Mouse (Mus musculus) heart, embryonic 10.5 days (tissue): ENCODE measurements around the gene Scn1b. TPM values are rescaled to one million over a fixed set of nuclear protein-coding genes. Genes with fewer than 3 reads are reported as not detected.

ENCODE experiments used
- DNase-seq: peaks from one replicate; pipeline ENCODE4 v3.0.0-alpha.2; 2017; ENCODE audit warnings: low spot score
- H3K27ac ChIP-seq: fragments of 300-500 bp; sonication (generic); 2 replicates; pipeline ENCODE4 v1.5.1; 2016; ENCODE audit warnings: mild to moderate bottlenecking
- H3K27me3 ChIP-seq: fragments of 300-500 bp; sonication (generic); 2 replicates; pipeline ENCODE4 v1.6.1; 2016; ENCODE audit warnings: mild to moderate bottlenecking; ENCODE audit not compliant: poor library complexity, insufficient read depth, severe bottlenecking
- H3K36me3 ChIP-seq: fragments of 300-500 bp; sonication (generic); 2 replicates; pipeline ENCODE4 v1.6.1; 2016; ENCODE audit warnings: mild to moderate bottlenecking, moderate library complexity
- H3K4me1 ChIP-seq: fragments of 300-500 bp; sonication (generic); 2 replicates; pipeline ENCODE4 v1.6.1; 2016; ENCODE audit warnings: mild to moderate bottlenecking
- H3K4me3 ChIP-seq: fragments of 300-500 bp; sonication (generic); 2 replicates; pipeline ENCODE4 v1.5.1; 2016; ENCODE audit warnings: mild to moderate bottlenecking, moderate library complexity
- H3K9me3 ChIP-seq: fragments of 300-500 bp; sonication (generic); 2 replicates; pipeline ENCODE4 v1.6.1; 2016; ENCODE audit warnings: mild to moderate bottlenecking, moderate library complexity
- WGBS: fragments of 180-500 bp; shearing (Covaris S2); methylation state at CpG from one replicate; pipeline ENCODE4 v1.1.7; 2016; 5-methylcytosine and 5-hydroxymethylcytosine counted together
- polyA plus RNA-seq: library from polyadenylated mRNA; unstranded; fragments of >200 nt; fragmentation: Nextera tagmentation; extraction: Ambion mirVana; gene quantifications from 2 replicates; pipeline ENCODE4 v1.2.1, GENCODE M21; 2016

The Scn1b gene
- polyA plus RNA-seq, 1 experiment from 2014 or later: 4.3 TPM

DNA sequence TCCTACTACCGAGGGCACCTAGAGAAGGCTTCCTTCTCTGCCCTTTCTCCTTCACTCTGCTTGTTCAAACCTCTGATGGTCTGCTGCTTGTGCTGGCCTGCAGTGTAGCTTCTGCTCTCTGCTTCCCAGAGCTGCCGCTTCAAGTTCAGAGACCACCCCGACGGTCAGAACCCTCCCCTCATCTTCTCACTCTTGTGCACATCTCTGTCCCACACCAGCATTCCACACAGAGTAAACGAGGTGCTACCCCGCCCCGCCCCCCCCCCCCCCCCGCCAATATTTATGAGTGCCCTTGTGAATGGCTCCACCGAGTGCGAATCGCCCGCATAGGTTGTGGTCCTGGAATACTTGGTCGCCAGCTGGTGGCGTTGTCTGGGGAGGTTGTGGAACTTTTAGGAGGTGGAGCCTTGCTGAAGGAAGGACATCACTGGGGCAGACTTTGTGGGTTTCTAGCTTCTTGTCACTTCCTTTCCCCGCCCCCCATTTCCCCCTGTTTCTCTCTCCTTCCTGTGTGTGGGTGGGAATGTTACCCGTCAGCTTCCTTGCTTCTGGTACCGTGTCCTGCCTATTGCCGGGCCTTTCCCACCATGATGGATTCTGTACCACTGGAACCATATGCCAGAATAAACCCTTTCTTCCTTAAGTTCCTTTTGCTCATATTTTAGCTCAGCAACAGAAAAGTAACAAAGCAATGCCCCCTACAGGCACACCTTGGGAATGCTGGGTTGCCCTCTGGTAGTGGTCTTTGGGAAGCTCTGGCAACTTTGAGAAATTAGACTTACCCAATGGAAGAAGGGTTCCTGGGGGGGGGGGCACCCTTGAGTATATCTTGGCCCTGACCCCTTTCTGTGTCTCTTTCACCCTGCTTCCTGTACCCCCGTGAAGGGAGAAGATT is 29.5 kb upstream of the Scn1b start:
- Histone ChIP-seq H3K9me3 (no peaks in the 10 kb centered on the region), H3K4me3 (peak overlapping the region; percentile 24; the same call in 1 of the 2 replicates)

DNA sequence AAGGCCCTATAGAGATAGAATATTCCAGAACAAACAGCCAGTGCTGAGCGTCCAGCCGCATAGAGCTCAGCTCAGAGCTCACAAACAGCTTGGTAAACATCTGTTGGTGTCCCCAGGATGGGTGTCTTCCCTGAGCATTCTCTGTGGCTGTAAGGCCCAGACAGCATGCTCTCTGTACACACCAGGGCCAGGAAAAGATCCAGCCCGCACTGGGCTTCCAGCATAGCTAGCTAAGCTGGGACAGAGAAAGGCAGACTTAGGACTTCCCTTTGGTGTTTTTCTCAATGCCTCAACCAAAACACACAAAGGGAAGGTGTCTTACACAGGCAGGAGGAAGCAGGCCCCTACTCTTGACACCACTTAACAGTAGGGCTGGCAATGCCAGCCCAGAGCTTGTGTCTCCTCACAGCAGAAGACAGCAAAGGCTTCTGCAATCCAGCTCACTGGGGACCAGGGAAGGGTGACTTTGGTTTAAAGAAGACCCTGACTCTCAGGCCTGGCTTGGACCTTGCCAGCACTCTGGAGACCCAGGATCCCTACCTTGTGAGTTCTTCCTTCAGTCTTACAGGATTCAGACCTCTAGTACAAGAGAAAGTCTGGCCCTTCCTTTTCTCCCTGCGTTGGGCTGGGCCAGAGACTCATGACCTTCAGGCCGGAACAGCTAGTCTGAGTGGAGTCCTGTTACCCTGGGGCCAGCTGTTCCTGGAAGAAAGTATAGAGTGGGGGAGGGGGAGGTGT is 28.7 kb upstream of the Scn1b start, which contains the start of gene Gramd1a:
Gene Gramd1a (minus strand): TSS at position 601 of the 738 bp plus-strand sequence.
- Histone ChIP-seq H3K36me3 (no peaks in the 10 kb centered on the region), H3K27me3 (no peaks in the 10 kb centered on the region), H3K4me3 (peak within 1 kb of the TSS; percentile 24; the same call in 1 of the 2 replicates), H3K9me3 (0 out of 2 replicates have a peak, but pooled peaks cover 2% of the 10 kb centered on the region), H3K27ac (peak within 1 kb of the TSS; percentile 84), H3K4me1 (peaks cover 31% of the 10 kb centered on the region)
- WGBS: 56% methylated on average over 5 of the region's 5 CpGs
- DNase-seq: no peak

More for the DNA sequence above, 29.5 kb upstream of the Scn1b start:
- Histone ChIP-seq H3K27ac (peak overlapping the region; percentile 84), H3K4me1 (peaks cover 24% of the 10 kb centered on the region), H3K27me3 (no peaks in the 10 kb centered on the region), H3K36me3 (no peaks in the 10 kb centered on the region)
- DNase-seq: no peak
- 33% methylated on average over 19 of the region's 19 CpGs for WGBS

DNA sequence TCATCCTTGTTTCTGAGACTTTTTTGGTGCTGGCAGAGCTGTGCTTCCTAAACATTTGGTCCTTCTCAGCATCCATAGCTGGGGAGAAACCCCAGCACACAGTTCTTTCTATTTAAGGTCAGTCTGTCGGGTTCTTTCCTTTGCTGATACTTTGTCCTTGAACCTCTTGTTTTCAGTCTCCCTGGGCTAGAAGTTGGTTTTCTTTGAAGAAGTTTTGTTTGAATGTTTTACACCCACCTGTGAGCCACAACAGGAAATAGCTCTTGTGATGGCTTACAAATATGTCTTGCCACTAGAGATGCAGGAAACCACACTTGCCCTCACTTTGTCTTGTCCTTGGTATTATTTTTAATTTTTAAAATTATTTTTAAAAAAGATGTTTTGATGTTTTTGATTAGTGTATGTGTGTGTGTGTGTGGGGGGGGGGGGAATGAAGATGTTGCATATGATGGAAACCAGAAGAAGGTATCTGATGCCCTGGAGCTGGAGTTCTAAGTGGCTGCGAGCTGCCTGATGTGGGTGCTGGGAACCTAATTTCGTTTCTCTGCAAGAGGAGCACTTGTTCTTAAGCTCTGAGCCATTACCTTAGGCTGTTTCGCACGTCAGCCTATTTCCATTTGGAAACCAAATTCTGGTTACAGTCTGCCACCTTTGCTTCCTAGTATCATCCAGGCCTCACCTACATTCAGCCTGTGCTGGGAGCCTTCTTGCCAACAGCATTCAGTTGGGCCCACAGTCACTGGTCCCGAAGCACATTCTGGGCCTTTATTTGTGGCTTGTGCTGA is 26.9 kb upstream of the Scn1b start:
- Histone ChIP-seq H3K27me3 (no peaks in the 10 kb centered on the region), H3K4me1 (peaks cover 44% of the 10 kb centered on the region), H3K9me3 (0 out of 2 replicates have a peak, but pooled peaks cover 2% of the 10 kb centered on the region), H3K27ac (no peak overlapping the region), H3K4me3 (no peak overlapping the region), H3K36me3 (no peaks in the 10 kb centered on the region)
- DNase-seq: no peak
- WGBS: 93% methylated on average over 6 of the region's 6 CpGs

DNA sequence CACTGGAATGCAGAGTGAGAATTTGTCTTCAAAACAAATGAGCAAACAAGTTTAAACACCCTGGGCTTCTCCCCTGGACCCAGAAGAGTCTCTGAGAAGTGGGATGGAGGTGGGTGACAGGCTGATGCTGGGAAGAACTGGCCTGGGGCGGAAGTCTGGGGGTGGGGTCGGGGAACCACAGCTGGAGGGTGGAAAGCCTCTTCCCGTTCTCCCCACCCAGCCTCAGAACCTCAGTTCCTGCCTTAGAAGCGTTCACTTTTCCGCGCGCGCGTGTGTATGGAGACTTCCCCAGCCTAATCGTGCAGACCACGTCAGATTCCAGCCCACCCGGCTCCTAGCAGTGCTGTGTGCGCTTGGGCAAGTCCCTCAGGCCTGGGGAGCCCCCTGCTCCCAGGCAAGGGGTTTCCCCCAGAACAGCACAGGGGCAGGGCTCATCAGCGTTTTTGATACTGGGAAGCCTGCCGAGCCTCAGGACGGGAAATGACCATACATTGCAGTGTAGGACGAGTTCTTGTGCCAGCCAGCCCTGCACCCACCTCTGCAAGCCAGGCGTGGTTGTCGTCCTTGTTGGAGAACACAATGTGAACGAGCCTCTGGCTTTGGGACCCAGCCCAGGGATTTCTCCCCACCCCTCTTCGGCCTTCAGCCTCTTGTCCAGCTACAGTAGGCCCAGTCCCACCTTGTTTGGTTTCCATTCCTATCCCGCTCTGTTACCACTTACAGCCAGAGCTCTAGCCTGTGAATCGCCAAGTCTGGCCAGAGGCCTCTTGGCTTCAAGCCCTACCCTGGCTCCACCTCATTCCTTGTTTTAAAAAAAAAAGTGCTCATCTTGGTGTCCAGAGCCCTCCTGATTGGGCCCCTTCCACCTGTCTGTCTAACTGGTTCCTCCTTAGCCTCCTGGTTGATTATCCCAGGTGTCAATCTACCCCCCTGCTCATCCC is 24.8 kb upstream of the Scn1b start:
- peaks cover 65% of the 10 kb centered on the region for H3K4me1 ChIP-seq
- peak overlapping the region; percentile 98 for H3K27ac ChIP-seq
- peak overlapping the region; percentile 91 for H3K4me3 ChIP-seq
- peak; percentile 87 for DNase-seq
- 0 out of 2 replicates have a peak, but pooled peaks cover 2% of the 10 kb centered on the region for H3K9me3 ChIP-seq
- no peaks in the 10 kb centered on the region for H3K27me3 ChIP-seq
- WGBS: 19% methylated on average over 23 of the region's 23 CpGs
- peaks cover 7% of the 10 kb centered on the region; the same call in 1 of the 2 replicates for H3K36me3 ChIP-seq

DNA sequence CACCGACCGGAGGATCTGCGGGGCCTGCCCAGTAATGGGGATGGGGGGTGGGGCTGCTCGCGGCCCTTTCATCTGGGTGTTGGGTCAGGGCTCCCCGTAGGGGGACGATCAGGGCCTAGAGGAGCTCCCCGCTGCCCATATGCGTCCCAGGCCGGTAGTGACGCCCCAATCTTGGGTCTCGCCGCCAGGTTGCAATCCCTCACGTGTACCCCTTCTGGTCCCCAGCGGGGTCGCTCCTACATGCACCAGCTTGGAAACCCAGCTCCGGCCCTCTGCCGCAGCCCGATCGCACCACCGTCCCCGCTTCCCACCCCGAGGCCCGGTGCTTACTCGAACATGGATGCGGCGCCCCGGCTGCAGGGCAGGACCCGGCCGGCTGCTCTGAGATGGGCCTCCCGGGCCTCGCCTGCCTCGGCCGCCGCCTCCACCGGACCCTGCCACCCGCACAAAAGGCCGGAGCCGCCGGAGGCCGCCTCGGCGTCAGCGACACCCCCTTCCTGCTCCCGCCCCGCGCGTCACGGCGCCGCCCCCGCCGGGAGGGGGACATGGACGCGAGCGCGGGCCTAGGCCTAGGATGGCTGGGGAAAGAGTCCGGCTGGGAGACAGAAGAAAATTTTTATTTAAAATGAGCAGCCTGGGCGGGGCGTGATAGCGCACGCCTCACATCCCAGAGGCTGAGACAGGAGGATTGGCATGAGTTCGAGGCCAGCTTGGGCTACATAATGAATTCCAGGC is 23.9 kb upstream of the Scn1b start:
- DNase-seq: peak; percentile 92
- H3K27ac ChIP-seq: peak overlapping the region; percentile 98
- H3K4me3 ChIP-seq: peak overlapping the region; percentile 91
- 0 out of 2 replicates have a peak, but pooled peaks cover 2% of the 10 kb centered on the region for H3K9me3 ChIP-seq
- peaks cover 7% of the 10 kb centered on the region; the same call in 1 of the 2 replicates for H3K36me3 ChIP-seq
- H3K27me3 ChIP-seq: no peaks in the 10 kb centered on the region
- under 1% methylated on average over 63 of the region's 63 CpGs for WGBS
- peaks cover 67% of the 10 kb centered on the region for H3K4me1 ChIP-seq

DNA sequence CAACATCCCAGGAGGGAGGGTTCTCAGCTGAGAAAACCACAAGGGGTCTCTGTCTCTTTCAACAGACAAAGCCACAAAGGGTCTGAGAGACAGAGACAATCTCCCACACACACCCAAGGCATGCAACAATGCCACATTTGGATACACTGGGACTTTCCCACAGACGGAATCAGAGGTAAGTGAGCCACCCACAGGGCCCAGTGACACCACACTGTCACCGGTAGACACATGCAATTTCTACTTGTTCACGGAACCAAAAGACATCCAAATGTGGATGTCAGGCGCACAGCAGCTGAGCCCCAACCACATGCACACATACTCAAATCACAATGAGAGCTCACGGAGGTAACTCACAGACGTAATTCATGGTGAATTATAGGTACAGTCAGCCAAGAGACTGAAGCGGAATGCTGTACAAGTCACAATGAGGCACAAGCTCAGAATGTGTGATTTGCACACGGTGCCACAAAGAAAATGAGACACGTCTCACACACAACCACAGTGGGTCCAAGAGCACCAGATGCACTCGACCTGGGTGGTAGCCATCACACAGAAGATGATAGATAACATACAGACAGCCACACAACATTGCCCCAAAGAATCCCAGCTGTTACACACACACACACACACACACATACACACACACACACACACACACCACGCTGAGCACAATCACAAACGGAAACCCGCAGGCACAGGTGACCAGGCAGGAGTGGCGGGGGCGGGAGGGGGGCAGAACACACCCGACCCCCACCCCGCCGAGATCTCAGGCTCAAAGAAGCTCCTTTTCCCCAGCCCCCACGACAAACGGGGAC is 23.2 kb upstream of the Scn1b start:
- Histone ChIP-seq H3K36me3 (peaks cover 11% of the 10 kb centered on the region; the same call in 1 of the 2 replicates), H3K4me1 (peaks cover 63% of the 10 kb centered on the region), H3K27me3 (no peaks in the 10 kb centered on the region), H3K27ac (peak overlapping the region; percentile 98), H3K4me3 (peak overlapping the region; percentile 91), H3K9me3 (0 out of 2 replicates have a peak, but pooled peaks cover 2% of the 10 kb centered on the region)
- DNase-seq: no peak
- WGBS: 6% methylated on average over 19 of the region's 20 CpGs

DNA sequence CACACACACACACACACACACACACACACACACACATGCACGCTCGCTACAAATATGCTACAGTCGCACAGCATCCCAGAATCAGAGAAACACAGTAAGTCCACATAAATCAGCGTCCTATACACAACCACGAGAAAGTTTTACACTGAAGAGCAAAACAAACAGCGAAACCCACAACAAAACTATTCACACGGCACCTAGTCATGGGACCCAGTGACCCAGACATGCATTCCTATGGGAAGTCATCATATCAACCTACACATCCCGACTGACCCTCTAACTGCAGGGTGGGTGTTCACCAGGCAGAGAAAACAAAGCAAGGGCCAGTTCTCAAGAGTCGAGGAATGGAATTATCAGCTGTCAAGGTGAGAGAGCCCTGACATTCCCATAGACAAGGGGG is 22.5 kb upstream of the Scn1b start:
- no peak for DNase-seq
- 43% methylated on average over 9 of the region's 9 CpGs for WGBS
- Histone ChIP-seq H3K4me3 (peak overlapping the region; percentile 91), H3K4me1 (peaks cover 63% of the 10 kb centered on the region), H3K27ac (peak overlapping the region; percentile 98), H3K27me3 (no peaks in the 10 kb centered on the region), H3K36me3 (peaks cover 14% of the 10 kb centered on the region; the same call in 1 of the 2 replicates), H3K9me3 (0 out of 2 replicates have a peak, but pooled peaks cover 2% of the 10 kb centered on the region)

DNA sequence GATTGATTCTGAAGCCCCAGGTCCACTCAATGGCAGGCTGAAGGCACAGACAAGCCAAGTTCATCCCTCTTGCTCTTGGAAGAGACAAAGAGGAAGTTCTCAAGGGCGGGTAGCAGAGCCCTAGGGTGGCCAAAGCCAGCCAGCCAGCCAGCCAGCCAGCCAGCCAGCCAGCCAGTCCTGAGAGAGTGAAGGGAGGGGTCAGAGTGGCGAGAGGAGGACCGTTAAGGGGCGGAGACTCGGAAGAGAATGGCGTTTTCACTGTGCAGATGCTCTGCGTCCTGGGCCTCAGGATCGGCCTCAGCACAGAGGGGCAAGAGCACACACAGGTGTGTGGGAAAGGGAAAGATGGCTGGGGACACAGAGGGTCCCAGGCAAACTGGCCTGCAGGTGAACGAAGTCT is 22.0 kb upstream of the Scn1b start:
- H3K36me3 ChIP-seq: peaks cover 19% of the 10 kb centered on the region
- 0 out of 2 replicates have a peak, but pooled peaks cover 2% of the 10 kb centered on the region for H3K9me3 ChIP-seq
- H3K4me1 ChIP-seq: peaks cover 63% of the 10 kb centered on the region
- H3K27ac ChIP-seq: peak overlapping the region; percentile 98
- no peaks in the 10 kb centered on the region for H3K27me3 ChIP-seq
- 9% methylated on average over 9 of the region's 9 CpGs for WGBS
- H3K4me3 ChIP-seq: peak overlapping the region; percentile 91
- no peak for DNase-seq

DNA sequence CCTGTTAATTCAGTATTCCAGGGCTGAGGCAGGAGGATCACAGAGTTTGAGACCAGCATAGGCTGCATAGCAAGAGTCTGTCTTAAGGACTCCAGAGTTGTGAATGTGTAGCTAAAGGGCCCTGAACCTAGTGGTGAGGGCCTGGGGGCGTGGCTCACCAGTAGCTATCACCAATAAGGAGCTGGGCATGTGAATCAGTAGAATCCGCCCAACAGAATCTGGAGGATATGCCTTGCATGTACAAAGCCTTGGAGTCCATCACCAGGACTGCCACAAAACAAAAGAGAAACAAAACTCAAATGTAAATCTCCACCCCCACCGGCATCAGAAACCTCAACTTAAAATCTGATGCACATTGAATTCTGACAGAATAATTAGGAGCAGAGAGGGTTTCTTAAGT is 21.3 kb upstream of the Scn1b start:
- DNase-seq: no peak
- H3K36me3 ChIP-seq: peaks cover 26% of the 10 kb centered on the region
- peaks cover 66% of the 10 kb centered on the region for H3K4me1 ChIP-seq
- peak overlapping the region; percentile 98 for H3K27ac ChIP-seq
- 0 out of 2 replicates have a peak, but pooled peaks cover 2% of the 10 kb centered on the region for H3K9me3 ChIP-seq
- H3K27me3 ChIP-seq: no peaks in the 10 kb centered on the region
- H3K4me3 ChIP-seq: peak overlapping the region; percentile 91
- WGBS: 82% methylated on average over 3 of the region's 3 CpGs

DNA sequence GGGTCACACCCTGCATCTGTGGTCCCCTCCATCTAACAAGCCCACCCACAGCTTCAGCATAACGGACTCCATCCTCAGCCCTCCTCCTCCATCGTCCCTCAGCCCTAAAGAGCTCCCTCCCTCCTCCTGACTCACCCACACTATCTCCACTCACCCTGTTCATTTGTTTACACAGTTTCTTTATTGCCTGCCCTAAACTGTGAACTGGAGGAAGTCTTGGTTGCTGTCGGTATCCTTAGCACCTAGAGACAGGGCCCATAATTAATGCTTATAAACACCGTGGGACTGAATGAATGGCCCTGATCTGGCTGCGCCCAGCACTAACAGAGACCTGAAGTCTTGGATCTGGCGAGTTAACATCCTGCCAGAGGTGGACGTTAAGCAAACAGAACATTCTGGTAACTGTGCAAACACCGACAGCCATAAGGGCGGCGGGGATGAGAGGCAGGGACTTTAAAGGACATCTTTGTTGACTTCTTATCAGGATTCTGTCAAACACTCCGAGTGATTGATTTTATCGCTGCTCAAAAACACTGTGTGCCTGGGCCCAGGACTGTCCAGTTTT is 18.9 kb upstream of the Scn1b start:
- 0 out of 2 replicates have a peak, but pooled peaks cover under 1% of the 10 kb centered on the region for H3K9me3 ChIP-seq
- peaks cover 50% of the 10 kb centered on the region for H3K36me3 ChIP-seq
- no peak for DNase-seq
- peaks cover 56% of the 10 kb centered on the region for H3K4me1 ChIP-seq
- WGBS: 39% methylated on average over 12 of the region's 12 CpGs
- no peak overlapping the region for H3K27ac ChIP-seq
- no peaks in the 10 kb centered on the region for H3K27me3 ChIP-seq
- no peak overlapping the region for H3K4me3 ChIP-seq
